Mouse (Mus musculus): ENCODE measurements around the gene C2cd5. TPM values are rescaled to one million over a fixed set of nuclear protein-coding genes. Genes with fewer than 3 reads are reported as not detected.

The C2cd5 gene
- polyA plus RNA-seq, 1 experiment from 2014 or later = 29.0 TPM

DNA sequence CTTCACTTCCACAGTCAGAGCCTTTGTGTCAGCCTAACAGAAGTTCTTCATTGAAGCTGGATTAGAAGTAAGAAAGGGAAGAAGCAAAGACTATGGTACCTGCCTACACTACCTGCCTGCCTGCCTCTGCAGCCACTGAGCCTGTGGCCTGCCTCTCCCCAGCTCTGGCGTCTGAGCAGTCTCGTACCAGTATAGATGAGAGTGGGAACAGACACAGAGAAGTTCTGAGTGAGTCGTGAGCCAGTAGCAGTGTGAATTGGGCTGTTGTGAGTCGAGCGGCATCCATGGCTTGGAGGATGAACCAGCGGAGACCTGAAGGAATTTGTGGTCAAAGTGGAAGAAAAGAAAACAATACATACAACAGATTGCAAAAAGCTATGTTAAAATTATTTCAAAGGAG is 26.5 kb downstream of the C2cd5 start:
- no peak for DNase-seq (ENCODE audit: low spot score)

DNA sequence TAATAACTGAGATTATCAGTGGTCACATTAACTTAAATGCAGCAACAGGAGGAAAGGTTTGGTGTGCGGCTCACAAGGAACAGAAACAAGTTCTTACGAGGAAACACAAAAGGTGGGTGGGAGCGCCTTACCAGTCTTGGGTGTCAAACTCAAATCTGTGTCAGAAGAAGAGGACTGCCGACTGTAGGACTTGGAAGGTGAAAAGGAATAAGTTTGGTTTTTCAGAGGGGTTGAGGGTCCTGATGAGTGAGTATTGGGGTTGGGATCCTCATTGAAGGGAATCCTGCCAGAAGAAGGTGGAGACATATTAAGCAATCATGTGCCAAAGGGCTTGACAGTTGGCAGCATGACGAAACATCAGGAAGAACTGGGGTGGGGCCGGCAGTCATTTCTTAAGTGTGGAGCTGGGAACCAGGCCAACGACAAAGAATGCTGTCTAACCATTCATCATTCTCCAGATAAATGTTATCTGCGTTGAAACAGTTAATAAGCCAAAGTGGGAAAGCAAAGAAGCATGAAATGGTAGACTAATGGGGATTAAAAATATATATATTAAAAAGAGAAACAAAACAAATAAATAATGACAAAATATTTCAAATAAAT is 27.4 kb downstream of the C2cd5 start:
- DNase-seq (ENCODE audit: low spot score) = no peak

DNA sequence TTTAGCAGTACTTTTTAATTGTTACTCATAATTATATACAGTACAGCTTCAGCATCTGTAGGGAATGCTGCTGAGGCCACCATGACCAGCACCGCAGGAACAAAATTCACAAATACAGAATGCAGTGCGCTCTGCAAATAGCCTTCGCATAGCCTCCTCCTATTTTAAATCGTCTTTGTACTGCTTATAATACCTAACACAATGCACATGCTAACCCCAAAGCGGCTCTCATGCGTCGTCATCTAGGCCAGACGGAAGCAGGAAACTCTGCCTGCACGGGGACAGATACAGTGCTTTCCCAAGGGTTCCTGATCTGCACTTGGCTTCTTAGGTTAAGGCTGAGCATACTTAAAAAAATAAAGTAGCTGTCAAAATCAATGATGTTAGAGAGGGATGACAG is 29.2 kb downstream of the C2cd5 start:
- no peak for DNase-seq (ENCODE audit: low spot score)

DNA sequence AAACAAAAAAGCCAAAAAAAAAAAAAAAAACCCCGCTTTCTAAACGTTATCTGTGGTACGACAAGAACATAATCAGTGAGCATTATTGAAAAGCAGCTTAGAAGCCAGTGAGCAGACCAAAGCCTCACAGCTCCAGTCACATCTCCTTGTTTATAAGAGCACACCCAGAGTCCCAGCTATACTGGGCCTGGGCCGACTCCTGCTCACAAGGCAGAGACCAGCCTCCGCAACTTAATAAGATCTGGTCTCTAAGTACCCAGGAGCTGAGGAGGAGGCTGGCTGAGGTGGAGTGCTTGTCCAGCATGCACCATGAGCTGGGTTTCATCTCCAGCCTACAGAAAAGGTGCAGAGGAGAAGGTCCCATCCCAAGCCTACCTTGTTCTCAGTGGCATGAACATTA is 29.9 kb downstream of the C2cd5 start:
- no peak for DNase-seq (ENCODE audit: low spot score)

DNA sequence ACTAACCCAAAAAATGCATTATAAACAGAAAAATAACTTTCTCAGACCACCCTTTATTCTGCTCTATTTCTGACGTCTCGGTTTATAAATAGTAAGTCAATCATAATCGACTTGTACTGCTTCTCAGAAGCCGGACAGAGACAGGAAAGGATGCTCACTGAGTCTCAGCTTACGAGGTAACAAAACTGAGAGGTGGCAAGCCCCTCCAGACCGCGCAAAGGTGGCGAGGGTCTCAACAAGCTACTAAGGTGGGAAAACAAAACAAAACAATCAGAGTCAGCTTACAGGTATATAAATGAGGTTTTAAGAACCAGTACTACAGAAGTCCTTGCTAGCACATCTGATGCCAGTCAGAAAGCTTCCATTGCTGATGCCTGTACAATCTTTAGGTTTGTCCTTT is 30.3 kb downstream of the C2cd5 start:
- DNase-seq (ENCODE audit: low spot score) = no peak

DNA sequence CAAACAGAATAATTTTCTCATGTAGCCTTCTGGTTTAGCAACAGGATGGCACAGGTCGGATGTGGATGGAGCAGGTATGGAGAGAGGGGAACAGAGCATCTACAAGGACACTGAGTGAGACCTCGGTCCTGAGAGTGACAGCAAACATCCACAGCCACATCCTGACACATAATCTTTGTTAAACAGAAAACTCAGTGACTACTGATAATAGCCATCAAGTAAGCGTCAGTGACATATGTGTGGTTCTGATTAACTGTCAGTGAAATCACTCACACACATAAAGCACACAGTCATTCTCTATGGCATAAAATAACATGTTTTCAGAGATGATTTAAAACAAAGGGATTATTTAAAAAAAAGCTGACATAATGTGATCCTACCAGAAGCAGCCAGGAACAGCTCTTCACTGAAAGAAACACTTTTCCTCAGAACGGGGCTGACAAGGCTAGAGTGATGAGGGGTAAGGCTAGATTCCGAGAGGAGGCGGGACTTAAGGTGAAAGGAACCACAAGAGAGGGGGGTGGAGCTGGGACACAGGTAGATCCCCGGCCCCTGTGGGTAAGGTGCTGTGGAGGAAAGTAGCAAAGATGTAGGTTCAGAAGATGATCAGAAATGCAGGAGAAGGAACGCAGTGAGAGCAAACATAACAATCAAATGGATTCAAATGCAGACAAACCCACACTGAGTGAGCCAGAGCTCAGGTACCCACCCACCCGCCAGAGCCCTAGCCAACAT is 31.6 kb downstream of the C2cd5 start:
- DNase-seq (ENCODE audit: low spot score) = no peak

DNA sequence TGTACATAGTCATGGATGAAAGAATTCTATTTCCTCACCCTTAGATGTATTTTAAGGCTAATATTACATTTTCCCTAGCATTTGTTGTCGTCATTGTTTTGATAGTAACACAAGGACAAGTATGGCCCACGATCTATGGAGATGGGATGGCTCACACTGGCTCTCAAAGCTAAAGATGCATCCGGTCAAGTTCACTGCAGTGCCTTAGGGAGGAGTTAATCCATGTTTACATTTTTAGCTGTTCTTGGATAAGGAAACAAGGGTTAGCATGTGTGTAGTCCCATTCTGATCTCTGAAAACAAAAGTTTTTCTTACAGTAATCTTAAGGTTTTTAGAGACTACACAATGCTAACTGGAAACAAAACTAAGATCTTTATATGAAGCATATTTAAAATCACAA is 32.3 kb downstream of the C2cd5 start:
- no peak for DNase-seq (ENCODE audit: low spot score)

DNA sequence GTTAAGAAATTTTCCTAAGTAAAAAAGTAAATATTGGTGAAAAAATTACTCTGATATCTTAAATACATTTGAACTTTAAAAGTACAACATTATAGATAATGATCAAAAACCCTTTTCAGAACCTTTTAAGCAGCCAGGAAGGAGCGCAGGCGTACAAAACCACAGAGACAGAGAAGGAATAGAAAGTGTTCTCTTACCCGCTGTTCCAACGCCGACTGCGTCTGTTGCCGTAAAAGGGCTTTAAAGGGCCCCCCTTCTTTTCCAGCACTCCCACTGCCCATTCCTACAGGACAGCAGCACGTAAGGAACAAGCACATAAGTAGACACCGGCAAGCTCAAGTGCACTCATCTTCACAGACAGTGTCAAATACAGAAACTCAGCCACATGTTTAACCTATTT is 33.1 kb downstream of the C2cd5 start:
- peak; percentile 39 for DNase-seq (ENCODE audit: low spot score)

DNA sequence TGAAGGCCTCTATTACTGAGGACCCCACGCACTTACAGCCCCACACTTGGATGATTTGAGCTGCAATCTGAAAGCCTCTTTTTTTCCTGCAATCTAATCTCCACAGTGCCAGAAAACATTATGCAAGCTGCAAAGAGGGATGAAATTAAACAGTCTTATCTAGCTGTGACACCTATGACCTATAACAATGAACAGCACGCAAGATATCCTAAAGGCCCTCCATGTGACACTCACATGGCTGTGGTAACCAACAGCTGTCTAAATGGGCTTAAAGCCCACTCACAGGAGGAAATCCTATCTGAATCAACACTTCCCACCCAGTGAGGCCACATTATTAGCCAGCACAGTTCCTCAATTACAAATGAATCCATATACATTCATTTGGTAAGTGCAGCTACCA is 35.9 kb downstream of the C2cd5 start:
- no peak for DNase-seq (ENCODE audit: low spot score)

DNA sequence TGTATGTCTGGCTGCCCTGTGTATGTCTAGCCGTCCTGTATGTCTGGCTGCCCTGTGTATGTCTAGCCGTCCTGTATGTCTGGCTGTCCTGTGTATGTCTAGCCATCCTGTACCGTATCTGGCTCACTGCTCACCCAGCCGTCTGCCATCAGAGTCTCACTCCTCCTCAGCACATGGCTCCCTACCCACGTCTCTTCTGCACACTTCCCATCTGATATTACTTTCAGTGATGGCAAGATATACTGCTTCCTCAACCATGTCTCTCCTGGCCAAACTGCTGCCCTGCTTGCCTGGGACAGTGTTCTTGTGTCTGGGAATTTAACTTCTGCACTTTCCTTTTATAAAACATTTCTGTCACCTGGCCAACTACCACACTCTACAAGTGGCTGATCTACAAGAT is 42.3 kb downstream of the C2cd5 start:
- DNase-seq (ENCODE audit: low spot score) = no peak

DNA sequence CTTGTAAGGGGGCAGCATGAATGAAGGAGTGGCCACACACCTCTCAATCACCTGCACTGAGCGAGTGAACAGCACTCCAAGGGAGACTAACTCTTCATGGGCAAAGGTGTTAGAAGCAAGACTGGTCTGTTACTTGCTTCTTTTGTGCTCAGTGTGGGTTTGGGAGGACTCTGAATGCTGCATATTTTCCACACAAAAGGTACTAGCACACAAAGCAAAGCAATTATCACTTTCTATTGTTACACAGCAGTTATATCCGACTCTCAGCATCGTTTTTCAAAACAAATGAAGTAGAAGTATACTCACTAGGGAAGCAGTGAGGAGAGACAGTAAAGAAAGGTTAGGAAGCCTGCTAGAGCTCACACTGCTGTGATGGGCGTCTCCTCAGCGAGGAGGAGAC is 48.4 kb downstream of the C2cd5 start:
- no peak for DNase-seq (ENCODE audit: low spot score)

DNA sequence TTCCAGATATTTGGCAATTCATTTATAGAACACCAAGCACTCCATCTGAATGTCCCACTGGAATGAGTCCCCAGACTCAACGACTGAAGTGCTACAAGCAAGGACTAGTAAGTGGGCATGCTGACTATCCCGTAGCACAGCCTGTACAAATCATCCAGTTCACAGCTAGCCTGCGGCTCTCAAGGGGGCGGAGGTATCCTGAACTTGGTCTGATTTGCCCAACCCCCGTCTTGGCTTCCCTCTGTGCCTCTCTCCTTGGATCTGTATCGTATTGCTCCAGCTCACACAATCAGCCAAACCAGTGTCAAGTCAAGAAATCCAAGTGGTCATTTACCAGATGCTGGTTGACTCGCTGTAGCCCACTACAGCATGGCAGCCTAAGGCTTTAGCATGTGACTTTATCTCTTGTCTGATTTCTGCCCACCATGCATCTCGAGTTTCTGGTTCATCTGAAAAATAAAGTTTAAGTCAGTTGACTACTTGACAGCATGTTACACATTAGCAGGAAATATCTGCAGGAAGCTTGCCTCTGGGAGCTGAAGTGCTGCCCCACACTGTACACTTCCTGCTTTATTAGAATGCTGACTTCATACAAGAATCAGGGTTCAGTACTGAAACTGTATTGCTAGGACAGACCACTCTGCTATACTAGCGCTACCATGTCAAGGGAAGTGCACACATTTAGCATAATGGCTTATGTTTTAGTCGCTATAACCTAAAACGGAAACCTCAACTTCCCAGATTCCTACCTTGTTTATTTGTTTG is 50.0 kb downstream of the C2cd5 start:
- DNase-seq (ENCODE audit: low spot score) = no peak

DNA sequence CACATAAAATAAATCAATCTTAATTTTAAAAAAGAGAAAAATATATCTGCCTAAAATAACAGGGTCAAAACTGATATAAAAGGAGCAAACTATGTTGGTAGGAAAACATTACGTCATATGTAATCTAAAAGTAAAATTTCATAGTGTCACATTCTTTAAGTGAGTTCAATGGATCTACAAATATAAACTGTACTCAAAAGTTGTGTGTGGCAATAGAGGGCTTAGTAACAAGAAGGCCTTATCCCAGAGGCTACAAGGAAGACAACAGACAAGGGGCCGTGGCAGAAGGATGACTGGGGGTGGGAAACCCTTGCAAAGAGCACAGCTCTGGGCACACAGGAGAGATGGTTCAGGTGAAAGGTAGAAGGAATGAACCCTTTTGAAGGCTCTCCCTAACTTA is 50.8 kb downstream of the C2cd5 start:
- DNase-seq (ENCODE audit: low spot score) = no peak

DNA sequence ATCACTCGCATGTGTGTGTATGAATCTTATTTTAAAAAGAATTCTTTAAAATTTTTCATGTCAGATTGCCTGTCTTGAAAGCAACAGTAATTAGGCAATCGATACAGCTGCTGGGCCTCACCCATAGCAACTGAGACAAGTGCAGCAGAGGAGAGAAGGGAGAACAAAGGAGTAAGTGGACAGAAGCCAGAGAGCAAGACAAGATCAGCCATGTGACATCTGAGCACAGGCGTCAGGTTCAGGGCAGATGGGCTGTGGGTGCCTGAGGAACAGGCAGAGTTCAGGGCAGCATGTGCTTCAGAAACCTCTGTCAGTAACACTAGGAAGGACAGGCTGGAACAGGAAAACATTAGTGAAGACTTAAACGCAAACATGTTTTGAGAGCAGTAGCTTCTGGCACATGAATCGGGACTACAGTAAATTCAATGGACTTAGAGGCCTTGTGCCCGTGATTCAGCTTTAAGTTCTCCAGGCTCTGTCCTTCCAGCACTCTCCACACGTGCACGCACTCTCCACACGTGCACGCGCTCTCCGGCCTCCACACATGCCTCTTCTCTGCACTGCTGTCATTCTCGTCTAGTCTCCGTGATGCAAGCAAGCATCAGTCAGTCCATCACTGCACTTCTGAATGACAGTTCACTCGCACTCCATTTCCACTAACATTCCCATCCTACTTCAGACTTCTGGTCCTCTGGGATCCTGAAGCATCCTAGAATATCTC is 52.2 kb downstream of the C2cd5 start:
- DNase-seq (ENCODE audit: low spot score) = no peak

DNA sequence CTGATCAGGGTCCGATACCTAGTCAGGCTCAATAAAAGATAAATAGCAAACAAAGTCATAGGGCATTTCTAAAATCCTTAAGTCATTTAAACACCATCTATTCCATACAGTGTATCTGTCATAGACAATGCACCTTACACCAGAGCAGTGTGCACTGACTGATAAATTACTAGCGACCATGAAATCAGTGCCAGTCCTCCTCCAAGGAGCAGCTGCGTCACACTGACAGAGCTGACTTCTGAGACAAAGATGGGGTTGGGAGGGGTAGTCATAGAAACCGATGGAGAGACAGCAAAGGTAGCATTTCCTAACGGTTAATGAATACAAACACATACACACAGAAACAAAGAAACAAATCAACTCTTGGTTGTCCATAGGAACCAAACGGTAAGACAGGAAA is 58.4 kb downstream of the C2cd5 start:
- DNase-seq (ENCODE audit: low spot score) = no peak

DNA sequence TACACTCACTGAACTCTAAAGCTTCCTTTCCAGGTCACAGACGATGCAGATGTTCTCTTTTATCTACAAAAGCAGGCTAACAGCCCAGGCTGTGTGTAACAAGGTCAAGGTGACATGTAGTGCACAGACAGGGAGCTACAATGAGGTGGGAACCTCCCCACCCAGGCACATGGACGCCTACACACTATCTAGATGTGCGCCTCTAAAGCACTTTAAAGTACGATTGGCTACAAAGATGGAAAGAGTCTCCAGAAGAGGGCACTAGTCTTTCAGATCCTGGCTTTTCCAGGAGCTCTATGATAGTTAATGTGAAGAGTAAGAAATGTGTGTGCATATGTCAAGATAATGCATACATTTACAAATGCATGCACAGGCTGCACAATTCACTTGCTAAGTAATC is 64.7 kb downstream of the C2cd5 start:
- DNase-seq (ENCODE audit: low spot score) = peak; percentile 76

DNA sequence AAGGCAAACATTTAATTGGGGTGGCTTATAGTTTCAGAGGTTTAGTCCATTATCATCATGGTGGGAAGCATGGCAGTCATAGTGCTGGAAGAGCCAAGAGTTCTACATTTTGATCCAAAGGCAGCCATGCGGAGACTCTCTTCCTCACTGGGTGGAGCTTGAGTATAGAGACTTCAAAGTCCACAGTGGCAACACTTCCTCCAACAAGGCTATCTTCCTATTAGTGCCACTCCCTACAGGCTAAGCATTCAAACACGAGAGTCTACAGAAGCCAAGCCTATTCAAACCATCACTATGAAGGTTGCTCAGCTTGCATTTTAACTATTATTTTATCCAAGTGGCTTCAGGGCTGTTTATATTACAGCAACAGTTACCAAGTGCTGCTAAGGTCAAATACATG is 65.4 kb downstream of the C2cd5 start:
- no peak for DNase-seq (ENCODE audit: low spot score)

DNA sequence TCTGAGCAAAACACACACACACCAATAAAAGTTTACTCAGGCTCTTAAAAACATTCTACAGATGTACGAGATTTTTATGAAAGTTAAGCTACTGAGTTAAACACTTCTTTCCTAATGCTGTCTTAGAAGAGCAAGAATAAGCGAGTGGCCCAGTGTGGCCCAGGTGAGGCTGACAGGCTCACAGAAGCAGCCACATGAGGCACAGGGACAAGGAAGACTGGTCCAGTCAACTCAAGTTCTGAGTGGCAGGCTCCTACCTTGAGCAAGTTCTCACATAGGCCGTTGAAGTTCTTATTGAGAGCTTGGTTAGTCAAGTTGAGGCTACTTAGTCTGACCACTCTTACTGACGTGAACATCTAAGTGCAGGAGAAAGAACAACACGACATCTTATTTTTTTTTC is 69.4 kb downstream of the C2cd5 start:
- no peak for DNase-seq (ENCODE audit: low spot score)

DNA sequence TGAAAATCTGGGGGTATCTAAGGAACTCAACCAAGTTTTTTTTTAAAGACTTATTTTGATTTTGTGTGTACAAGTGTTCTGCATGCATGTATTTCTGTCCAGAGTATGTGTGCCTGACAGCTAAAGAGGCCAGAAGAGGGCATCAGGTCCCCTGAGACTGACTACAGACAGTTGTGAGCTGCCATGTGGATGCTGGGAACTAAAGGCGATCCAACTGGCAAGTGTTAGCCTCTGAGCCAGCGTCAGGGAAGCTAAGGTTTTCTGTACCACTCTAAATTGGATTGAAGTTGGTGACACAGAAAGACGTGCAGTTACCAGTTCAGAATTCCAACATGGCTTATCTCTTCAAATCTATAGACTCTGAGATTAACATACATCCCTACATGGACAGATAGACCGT is 72.0 kb downstream of the C2cd5 start:
- DNase-seq (ENCODE audit: low spot score) = no peak

DNA sequence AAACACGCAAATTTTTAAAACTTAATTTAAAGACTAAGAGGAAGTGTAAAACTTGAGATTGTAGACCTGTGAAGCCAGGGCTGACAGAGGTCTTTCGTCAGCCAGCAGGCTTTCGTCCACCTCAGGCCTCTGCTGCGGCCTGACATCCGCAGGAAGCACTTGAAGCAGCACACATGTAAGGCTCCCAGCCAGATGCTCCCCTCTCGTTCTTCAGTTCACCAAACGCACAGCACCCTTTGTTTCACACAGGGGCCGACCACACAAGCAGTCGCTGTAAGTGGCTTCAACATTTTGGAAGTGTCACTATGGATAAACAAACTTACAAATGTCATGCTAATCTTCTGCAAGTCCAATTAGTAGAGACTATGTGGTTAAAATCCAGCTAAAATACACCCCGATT is 72.5 kb downstream of the C2cd5 start:
- no peak for DNase-seq (ENCODE audit: low spot score)

DNA sequence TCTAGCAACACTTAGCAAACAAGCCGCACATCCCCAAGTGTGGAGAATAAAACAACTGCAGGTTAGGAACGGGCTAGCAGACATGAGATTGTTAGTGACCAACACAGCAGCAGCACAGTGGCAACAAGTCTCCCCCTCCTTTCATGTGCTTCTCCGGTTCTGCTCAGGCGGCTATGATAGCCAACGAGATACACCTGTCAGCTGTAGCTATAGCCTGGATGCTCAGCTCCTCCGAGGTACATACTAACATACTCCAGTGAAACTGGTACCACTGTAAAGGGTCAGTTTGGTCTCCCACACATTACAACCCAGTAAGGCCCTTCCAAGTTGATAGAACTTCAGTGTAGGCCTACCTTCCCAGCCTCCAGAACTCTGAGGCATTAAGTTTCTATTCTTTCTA is 76.2 kb downstream of the C2cd5 start:
- no peak for DNase-seq (ENCODE audit: low spot score)

DNA sequence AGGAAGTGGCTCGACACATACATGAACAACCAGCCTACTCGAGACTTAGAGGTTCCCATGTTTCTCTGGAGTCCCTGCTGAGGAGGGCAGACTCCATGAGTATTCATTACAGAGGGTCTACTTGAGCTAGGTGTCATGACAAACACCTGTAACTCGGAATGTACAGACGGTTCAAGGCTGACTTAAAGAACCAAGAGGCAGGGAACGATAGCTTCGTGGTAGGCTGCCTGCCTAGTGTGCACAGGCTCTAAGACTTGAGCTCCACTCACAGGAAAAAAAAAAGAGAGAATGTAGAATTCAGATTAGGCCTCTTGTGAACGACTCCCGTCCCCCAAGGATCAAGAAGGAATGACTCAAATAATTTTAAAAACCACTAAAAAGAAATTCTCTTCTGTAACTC is 78.2 kb downstream of the C2cd5 start:
- no peak for DNase-seq (ENCODE audit: low spot score)

Data from thymus, postnatal 0 days (tissue).